Mouse (Mus musculus) limb, embryonic 14.5 days (tissue): ENCODE data around the gene Chrnb4. TPM values are rescaled to one million over a fixed set of nuclear protein-coding genes. Genes with fewer than 3 reads are reported as not detected.

Experiments
- ATAC-seq: fragments of 200-750 bp; cut with Nextera tagmentation; 2 replicates; pipeline ENCODE4 v1.8.0; 2017; ENCODE audit warnings: low read depth, moderate number of reproducible peaks, moderate TSS enrichment; ENCODE audit not compliant: low FRiP score
- DNase-seq: peaks from one replicate; pipeline ENCODE4 v3.0.0-alpha.2; 2015; ENCODE audit warnings: low spot score
- H3K27ac ChIP-seq: fragments of 300-500 bp; sonication (generic); replicated peaks from 2 replicates; pipeline ENCODE4 v1.5.1; 2014; ENCODE audit warnings: low read depth, mild to moderate bottlenecking, low read length, moderate library complexity, mixed read lengths
- H3K27me3 ChIP-seq: fragments of 300-500 bp; sonication (generic); 2 replicates; pipeline ENCODE4 v1.6.1; 2014; ENCODE audit warnings: low read length, mixed read lengths; ENCODE audit not compliant: control insufficient read depth, insufficient read depth
- H3K36me3 ChIP-seq: fragments of 300-500 bp; sonication (generic); 2 replicates; pipeline ENCODE4 v1.6.1; 2014; ENCODE audit warnings: mild to moderate bottlenecking, low read length, moderate library complexity, mixed read lengths; ENCODE audit not compliant: control insufficient read depth, insufficient read depth
- H3K4me1 ChIP-seq: fragments of 300-500 bp; sonication (generic); 2 replicates; pipeline ENCODE4 v1.6.1; 2014; ENCODE audit warnings: antibody characterized with exemption, low read length, mixed read lengths; ENCODE audit not compliant: control insufficient read depth, insufficient read depth
- H3K4me2 ChIP-seq: fragments of 300-500 bp; sonication (generic); replicated peaks from 2 replicates; pipeline ENCODE4 v1.6.1; 2014; ENCODE audit warnings: low read depth, mild to moderate bottlenecking, low read length, moderate library complexity; ENCODE audit not compliant: severe bottlenecking
- H3K4me3 ChIP-seq: fragments of 300-500 bp; sonication (generic); replicated peaks from 2 replicates; pipeline ENCODE4 v1.5.1; 2014; ENCODE audit warnings: low read length
- H3K9ac ChIP-seq: fragments of 300-500 bp; sonication (generic); 2 replicates; pipeline ENCODE4 v1.6.1; 2014; ENCODE audit warnings: mild to moderate bottlenecking, low read depth, low read length, moderate library complexity; ENCODE audit not compliant: severe bottlenecking
- H3K9me3 ChIP-seq: fragments of 300-500 bp; sonication (generic); 2 replicates; pipeline ENCODE4 v1.6.1; 2016; ENCODE audit warnings: low read length; ENCODE audit not compliant: control insufficient read depth
- POLR2A ChIP-seq: fragments of 200-500 bp; IDR thresholded peaks from 2 replicates; pipeline ENCODE4 v1.8.0; 2012; ENCODE audit warnings: inconsistent platforms, mild to moderate bottlenecking, moderate library complexity, borderline replicate concordance; ENCODE audit not compliant: insufficient read depth, insufficient read length; ENCODE audit errors: extremely low read depth
- WGBS: fragments of 180-500 bp; shearing (Covaris S2); extraction: QIAGEN DNeasy Blood & Tissue Kit; methylation state at CpG from one replicate; pipeline ENCODE4 v1.1.7; 2014; 5-methylcytosine and 5-hydroxymethylcytosine counted together
- polyA plus RNA-seq, 2 experiments: library from polyadenylated mRNA; depleted of rRNA in 1 of 2; stranded (reverse) in 1 of 2; unstranded in 1 of 2; fragments of >200 nt; fragmentation: Nextera tagmentation in 1 of 2; extraction: Ambion mirVana in 1 of 2; gene quantifications; 2 replicates each; pipeline versions ENCODE4 v1.2.1 to v1.2.3; 2012 to 2014

Chrnb4 gene
- polyA plus RNA-seq, 2 experiments: 0.39 to 0.57 TPM

- 81% methylated on average over 2 of the region's 2 CpGs for WGBS
- Histone ChIP-seq H3K4me2 (no peak overlapping the region), H3K27me3 (no peaks in the 10 kb centered on the region), H3K4me1 (no peaks in the 10 kb centered on the region), H3K27ac (no peak overlapping the region), H3K4me3 (no peak overlapping the region), H3K36me3 (no peaks in the 10 kb centered on the region), H3K9ac (no peak overlapping the region), H3K9me3 (no peaks in the 10 kb centered on the region)
- no peak for TF ChIP-seq POLR2A
- no peak for DNase-seq
- no peak for ATAC-seq
Measured at GRCm38 (mm10) chr9:55055386-55055930, 6.9 kb upstream of the Chrnb4 start.

GRCm38 (mm10) chr9:55046764-55047163 lies 1.8 kb downstream of the Chrnb4 start:
- Histone ChIP-seq H3K36me3 (no peaks in the 10 kb centered on the region), H3K27me3 (no peaks in the 10 kb centered on the region), H3K9me3 (no peaks in the 10 kb centered on the region), H3K9ac (no peak overlapping the region), H3K4me1 (no peaks in the 10 kb centered on the region; the same call in 1 of the 2 replicates), H3K27ac (no peak overlapping the region), H3K4me3 (no peak overlapping the region), H3K4me2 (no peak overlapping the region)
- ATAC-seq (no peak), DNase-seq (no peak)
- no peak for TF ChIP-seq POLR2A
- WGBS: 1% methylated on average over 3 of the region's 3 CpGs

- TF ChIP-seq POLR2A: no peak
- no peak overlapping the region for H3K4me2 ChIP-seq
- H3K27ac ChIP-seq: no peak overlapping the region
- no peaks in the 10 kb centered on the region for H3K27me3 ChIP-seq
- DNase-seq (no peak), ATAC-seq (no peak)
- H3K4me3 ChIP-seq: no peak overlapping the region
- no peaks in the 10 kb centered on the region for H3K36me3 ChIP-seq
- 76% methylated on average over 2 of the region's 2 CpGs for WGBS
- H3K4me1 ChIP-seq: no peaks in the 10 kb centered on the region; the same call in 1 of the 2 replicates
- H3K9me3 ChIP-seq: no peaks in the 10 kb centered on the region
- no peak overlapping the region for H3K9ac ChIP-seq
Measured at GRCm38 (mm10) chr9:55045001-55045400, 3.6 kb downstream of the Chrnb4 start.

- DNase-seq (no peak), ATAC-seq (no peak)
- TF ChIP-seq POLR2A: no peak
- H3K4me1 ChIP-seq: no peaks in the 10 kb centered on the region; the same call in 1 of the 2 replicates
- H3K4me2 ChIP-seq: no peak overlapping the region
- no peaks in the 10 kb centered on the region for H3K9me3 ChIP-seq
- no peaks in the 10 kb centered on the region for H3K27me3 ChIP-seq
- no peaks in the 10 kb centered on the region for H3K36me3 ChIP-seq
- H3K4me3 ChIP-seq: no peak overlapping the region
- H3K9ac ChIP-seq: no peak overlapping the region
- whole genome bisulfite sequencing: 10% methylated on average over 8 of the region's 8 CpGs
- H3K27ac ChIP-seq: no peak overlapping the region
Measured at GRCm38 (mm10) chr9:55043688-55044087, 4.9 kb downstream of the Chrnb4 start.

- DNase-seq (no peak), ATAC-seq (no peak)
- no peaks in the 10 kb centered on the region for H3K4me1 ChIP-seq
- WGBS: 48% methylated on average over 2 of the region's 2 CpGs
- no peaks in the 10 kb centered on the region for H3K36me3 ChIP-seq
- H3K9ac ChIP-seq: no peak overlapping the region
- no peak overlapping the region for H3K4me2 ChIP-seq
- no peak overlapping the region for H3K4me3 ChIP-seq
- no peaks in the 10 kb centered on the region for H3K27me3 ChIP-seq
- no peak overlapping the region for H3K27ac ChIP-seq
- no peaks in the 10 kb centered on the region for H3K9me3 ChIP-seq
- no peak for TF ChIP-seq POLR2A
Measured at GRCm38 (mm10) chr9:55041389-55041788, 7.2 kb downstream of the Chrnb4 start.

- TF ChIP-seq POLR2A: no peak
- H3K4me2 ChIP-seq: no peak overlapping the region
- H3K4me3 ChIP-seq: no peak overlapping the region
- H3K4me1 ChIP-seq: no peaks in the 10 kb centered on the region
- H3K9me3 ChIP-seq: no peaks in the 10 kb centered on the region
- ATAC-seq: no peak
- 72% methylated on average over 5 of the region's 5 CpGs for WGBS
- H3K36me3 ChIP-seq: no peaks in the 10 kb centered on the region
- H3K27ac ChIP-seq: no peak overlapping the region
- no peaks in the 10 kb centered on the region for H3K27me3 ChIP-seq
- H3K9ac ChIP-seq: no peak overlapping the region
- DNase-seq: no peak
Measured at GRCm38 (mm10) chr9:55039983-55040382, 8.6 kb downstream of the Chrnb4 start.
